Mouse (Mus musculus) CD4-positive, CD25-positive, alpha-beta regulatory T cell, adult 4 months (primary cell): Measurements from ENCODE around the gene Aldh18a1. TPM values are rescaled to one million over a fixed set of nuclear protein-coding genes. Genes with fewer than 3 reads are reported as not detected.

Source experiments
- ATAC-seq: one replicate; pipeline ENCODE4 v1.8.0; 2017
- polyA plus RNA-seq, 2 experiments: library from polyadenylated mRNA; unstranded; fragments of 100-300 nt; shearing (Covaris generic); gene quantifications; one replicate each; pipeline ENCODE4 v1.2.1; 2017

The Aldh18a1 gene
- polyA plus RNA-seq, 2 experiments from 2014 or later, result 39.2 to 80.4 TPM

DNA sequence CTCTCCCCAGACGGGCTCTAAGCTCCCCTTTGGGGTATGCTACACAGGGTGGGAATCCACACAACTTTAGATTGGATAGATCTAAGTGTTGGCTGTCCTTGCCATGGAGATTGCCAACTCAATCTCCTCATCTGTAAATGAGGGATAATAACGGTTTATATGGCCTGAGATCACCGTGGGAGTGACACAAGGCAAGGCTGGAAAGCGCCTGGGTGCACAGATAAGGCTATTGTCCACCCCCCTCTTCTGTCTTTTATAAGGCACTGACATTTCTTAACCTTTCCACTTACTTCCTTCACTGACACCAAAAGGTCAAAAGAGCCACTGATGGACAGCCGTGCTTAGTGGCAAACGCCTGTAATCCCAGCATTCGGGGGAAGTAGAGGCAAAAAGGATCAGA is 1.4 kb downstream of the Aldh18a1 start:
- ATAC-seq, result no peak

GRCm38 (mm10) chr19:40581662-40582061 is 6.6 kb downstream of the Aldh18a1 start:
- no peak for ATAC-seq

GRCm38 (mm10) chr19:40580902-40581301 is 7.4 kb downstream of the Aldh18a1 start:
- ATAC-seq, result no peak

- ATAC-seq, result no peak
Observed at GRCm38 (mm10) chr19:40575438-40575837, 12.8 kb downstream of the Aldh18a1 start.

GRCm38 (mm10) chr19:40570726-40571125 is 17.5 kb downstream of the Aldh18a1 start:
- ATAC-seq, result no peak

GRCm38 (mm10) chr19:40567616-40568015 is 20.6 kb downstream of the Aldh18a1 start:
- no peak for ATAC-seq

- no peak for ATAC-seq
Observed at GRCm38 (mm10) chr19:40563880-40564645, 24.2 kb downstream of the Aldh18a1 start.

GRCm38 (mm10) chr19:40561521-40561920 is 26.7 kb downstream of the Aldh18a1 start:
- peak; percentile 61 for ATAC-seq

DNA sequence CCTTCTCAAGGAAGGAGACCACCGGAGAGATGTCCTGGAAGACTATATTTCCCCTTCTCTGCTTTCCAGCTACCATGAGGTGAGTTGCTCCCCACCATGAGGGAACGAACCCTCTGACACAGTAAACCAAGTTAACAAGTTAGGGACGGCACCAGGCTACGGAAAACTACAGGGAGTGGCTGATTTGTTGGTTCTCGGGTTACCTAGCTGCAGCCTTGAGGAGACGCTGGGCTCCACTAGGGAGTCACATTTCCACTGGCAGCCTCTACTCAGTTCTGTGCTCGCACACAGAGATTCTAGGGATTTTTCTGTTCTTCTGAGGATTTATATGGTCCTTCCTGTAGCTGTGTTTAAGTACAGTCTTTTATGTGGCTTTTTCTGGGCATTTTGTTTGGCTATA is 32.2 kb downstream of the Aldh18a1 start:
- no peak for ATAC-seq

DNA sequence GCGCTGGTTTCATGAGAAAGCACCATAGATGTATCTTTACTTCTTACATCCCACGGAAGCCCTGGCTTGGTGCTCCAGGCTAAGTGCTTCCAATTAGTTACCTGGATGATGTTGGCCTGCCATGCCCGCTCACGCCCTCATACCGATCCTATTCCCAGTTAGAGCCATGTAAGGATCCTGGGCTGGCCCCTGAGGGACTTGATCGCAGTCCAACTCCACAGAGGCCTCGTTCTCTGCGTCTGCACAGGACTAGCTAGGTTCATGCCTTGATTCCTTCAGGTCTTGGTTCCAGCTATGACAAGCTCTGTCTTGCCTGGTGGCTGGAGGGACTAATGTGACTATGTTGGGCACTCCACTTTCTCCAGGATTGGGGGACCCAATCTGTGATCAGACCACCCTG is 33.1 kb downstream of the Aldh18a1 start:
- no peak for ATAC-seq

DNA sequence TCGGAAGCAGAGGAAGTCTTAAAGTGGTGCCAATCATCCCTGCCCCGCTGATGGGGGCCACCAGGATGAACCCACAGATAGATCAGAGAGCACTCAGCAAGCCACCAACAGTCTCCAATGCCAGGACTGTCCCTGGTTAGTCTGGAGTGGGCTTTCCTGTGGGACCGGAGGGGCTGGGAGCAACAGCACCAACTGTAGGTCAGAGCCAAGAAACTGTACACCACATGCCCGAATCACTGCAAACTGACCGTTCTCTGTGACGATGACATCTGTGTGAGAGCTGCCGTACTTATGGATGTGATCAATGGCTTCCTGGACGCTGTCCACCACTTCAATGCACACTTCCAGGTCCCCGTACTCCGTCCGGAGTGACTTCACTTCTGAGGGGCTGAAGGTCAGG is 33.9 kb downstream of the Aldh18a1 start:
- ATAC-seq, result no peak

DNA sequence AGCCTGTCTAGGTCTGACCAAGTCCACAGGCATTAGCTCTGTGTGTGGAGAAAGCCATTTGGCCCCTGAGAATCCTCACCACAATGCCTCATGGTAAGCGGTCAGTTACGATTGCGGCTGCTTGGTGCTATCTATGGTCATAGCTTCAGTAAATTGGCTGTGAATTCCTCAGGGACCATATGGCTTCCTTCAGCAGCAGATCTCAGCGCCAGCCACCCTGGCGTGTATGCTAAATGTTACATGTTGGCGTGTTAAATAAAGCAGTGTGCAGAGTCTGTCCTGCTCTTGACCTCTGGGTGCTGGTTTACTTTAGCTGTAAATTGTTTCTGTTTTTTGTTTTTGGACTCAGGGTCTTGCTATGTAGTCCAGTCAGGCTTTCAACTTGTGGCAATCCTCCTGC is 34.4 kb downstream of the Aldh18a1 start:
- ATAC-seq, result no peak

- ATAC-seq, result no peak
Observed at GRCm38 (mm10) chr19:40553014-40553789, 35.1 kb downstream of the Aldh18a1 start.

- no peak for ATAC-seq
Observed at GRCm38 (mm10) chr19:40549516-40550135, 38.6 kb downstream of the Aldh18a1 start.

- no peak for ATAC-seq
Observed at GRCm38 (mm10) chr19:40548796-40549515, 39.3 kb downstream of the Aldh18a1 start.

- no peak for ATAC-seq
Observed at GRCm38 (mm10) chr19:40548386-40548785, 39.9 kb downstream of the Aldh18a1 start.

DNA sequence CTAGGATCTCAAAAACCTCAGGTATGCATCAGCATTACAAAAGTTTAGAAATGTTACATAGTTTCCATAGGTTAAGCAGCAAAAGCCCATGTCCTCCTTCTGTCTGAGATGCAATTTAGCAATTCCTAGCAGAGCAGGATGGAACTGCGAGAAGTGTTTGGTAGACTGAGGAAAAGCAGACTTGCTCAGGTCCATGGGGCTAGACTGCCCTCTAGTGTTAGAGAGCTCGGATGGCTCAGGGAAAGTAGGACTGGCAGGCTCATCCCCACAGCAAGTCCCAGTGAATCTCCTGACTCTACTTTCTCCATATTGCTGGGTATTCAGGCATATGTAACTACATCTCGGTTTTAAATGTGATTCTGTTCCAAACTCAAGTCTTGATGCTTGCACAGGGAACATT is 43.4 kb downstream of the Aldh18a1 start:
- ATAC-seq, result peak; percentile 47

GRCm38 (mm10) chr19:40542776-40543175 is 45.5 kb downstream of the Aldh18a1 start:
- no peak for ATAC-seq

- no peak for ATAC-seq
Observed at GRCm38 (mm10) chr19:40536526-40536925, 51.7 kb downstream of the Aldh18a1 start.

DNA sequence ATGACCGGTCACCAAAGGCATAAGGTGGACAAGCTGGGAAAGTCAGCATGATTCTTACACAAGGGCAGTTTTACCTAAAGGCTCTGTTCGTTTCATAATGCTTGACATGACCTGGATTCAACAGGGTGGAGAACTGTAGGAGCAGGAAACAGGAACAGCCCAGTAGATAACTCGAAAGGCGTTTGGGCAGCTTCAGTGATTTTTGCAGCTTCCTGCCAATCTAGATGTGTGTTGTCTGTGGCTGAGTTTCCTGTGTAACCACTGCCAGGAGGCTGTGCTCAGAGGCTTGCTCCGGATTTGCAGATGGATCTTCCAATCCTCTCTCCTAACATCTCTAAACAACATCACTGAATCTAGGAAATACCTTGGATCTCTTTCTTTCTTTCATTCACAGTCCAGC is 55.7 kb downstream of the Aldh18a1 start:
- no peak for ATAC-seq

DNA sequence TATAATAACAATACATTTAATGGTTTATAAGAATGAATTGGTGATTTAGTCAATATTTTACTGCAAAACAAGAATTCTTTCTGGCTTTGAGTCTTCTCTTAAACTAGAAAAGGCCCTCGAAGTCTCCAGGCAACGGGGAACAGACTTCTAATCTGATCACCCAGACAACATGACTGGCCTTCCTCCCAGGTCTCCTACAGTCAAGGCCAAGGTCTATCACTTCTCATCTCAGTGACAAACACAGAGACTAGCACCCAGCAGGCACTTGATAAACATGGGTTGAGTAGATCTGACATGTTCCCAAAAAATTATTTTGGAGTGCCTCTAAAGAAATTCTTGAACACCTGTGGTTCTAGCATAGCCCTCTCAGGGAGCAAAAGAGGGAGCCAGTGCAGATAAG is 57.9 kb downstream of the Aldh18a1 start:
- no peak for ATAC-seq

DNA sequence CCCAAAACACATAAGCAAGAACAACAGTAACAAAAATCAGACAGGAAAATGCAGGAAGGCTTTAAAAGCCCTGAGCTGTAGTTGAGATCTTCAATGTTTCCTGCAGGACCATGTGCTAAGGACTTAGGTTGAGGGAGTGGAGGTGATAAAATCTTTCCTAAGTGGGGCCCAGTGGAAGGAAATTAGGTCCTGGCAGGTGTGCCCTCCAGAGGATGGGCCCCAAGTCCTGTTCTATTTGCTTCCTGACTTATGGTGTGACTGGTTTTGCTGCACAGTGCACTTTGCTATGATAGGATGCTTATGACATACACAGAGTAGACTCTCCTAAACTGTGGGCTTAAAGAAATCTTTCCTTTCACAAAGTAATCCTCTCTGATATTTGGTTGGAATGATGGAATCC is 60.0 kb downstream of the Aldh18a1 start:
- ATAC-seq, result no peak
